Mouse (Mus musculus) neural tube, embryonic 10.5 days (tissue): ENCODE data around the gene Retn.
A peak's percentile ranks its signal among the peaks of the same experiment; 100 is the strongest.

ENCODE experiments used
- DNase-seq: peaks from one replicate; pipeline ENCODE4 v3.0.0-alpha.2; 2017; ENCODE audit warnings: low spot score; ENCODE audit errors: extremely low spot score

Gene Retn

GRCm38 (mm10) chr8:3655526-3655925, at the start of gene Retn:
TSS of gene Retn (plus strand) at chr8:3655770.
- DNase-seq, result no peak

GRCm38 (mm10) chr8:3606593-3606992, 49.0 kb upstream of the Retn start:
- DNase-seq, result no peak

- no peak for DNase-seq
Measured at GRCm38 (mm10) chr8:3607822-3608221, 47.7 kb upstream of the Retn start.

GRCm38 (mm10) chr8:3609046-3609815, 46.3 kb upstream of the Retn start:
- DNase-seq, result no peak

- DNase-seq, result no peak
Measured at GRCm38 (mm10) chr8:3609816-3610150, 45.8 kb upstream of the Retn start.

GRCm38 (mm10) chr8:3621199-3621970, 34.2 kb upstream of the Retn start, which contains the start of the genes Xab2 and Pet100:
TSS of gene Xab2 (minus strand) at chr8:3621316.
TSS of gene Pet100 (plus strand) at chr8:3621548.
- DNase-seq, result peak; percentile 100

GRCm38 (mm10) chr8:3622119-3622518, 33.5 kb upstream of the Retn start:
- no peak for DNase-seq

GRCm38 (mm10) chr8:3625445-3625844, 30.1 kb upstream of the Retn start, which contains the start of gene Pcp2:
TSS of gene Pcp2 (minus strand) at chr8:3625545.
- DNase-seq, result no peak

- DNase-seq, result no peak
Measured at GRCm38 (mm10) chr8:3626971-3627370, 28.6 kb upstream of the Retn start.

GRCm38 (mm10) chr8:3628014-3628413, 27.6 kb upstream of the Retn start:
- no peak for DNase-seq

GRCm38 (mm10) chr8:3630647-3631477, 24.7 kb upstream of the Retn start, which contains the start of gene Stxbp2:
TSS of gene Stxbp2 (plus strand) at chr8:3630955.
- DNase-seq, result peak; percentile 45

GRCm38 (mm10) chr8:3631478-3631875, 24.1 kb upstream of the Retn start:
- no peak for DNase-seq

- no peak for DNase-seq
Measured at GRCm38 (mm10) chr8:3645804-3646203, 9.8 kb upstream of the Retn start.

GRCm38 (mm10) chr8:3646824-3647531, 8.6 kb upstream of the Retn start:
- no peak for DNase-seq

GRCm38 (mm10) chr8:3647561-3647960, 8.0 kb upstream of the Retn start:
- DNase-seq, result no peak

GRCm38 (mm10) chr8:3648268-3648667, 7.3 kb upstream of the Retn start:
- no peak for DNase-seq

GRCm38 (mm10) chr8:3648990-3649389, 6.6 kb upstream of the Retn start:
- DNase-seq, result no peak

- DNase-seq, result no peak
Measured at GRCm38 (mm10) chr8:3652845-3653244, 2.7 kb upstream of the Retn start.

GRCm38 (mm10) chr8:3654726-3655508, 653 bp upstream of the Retn start:
- no peak for DNase-seq

- DNase-seq, result peak; percentile 42
Measured at GRCm38 (mm10) chr8:3656725-3657381, 1.3 kb downstream of the Retn start.
